Mouse (Mus musculus): ENCODE measurements around the gene Ptpru.

DNA sequence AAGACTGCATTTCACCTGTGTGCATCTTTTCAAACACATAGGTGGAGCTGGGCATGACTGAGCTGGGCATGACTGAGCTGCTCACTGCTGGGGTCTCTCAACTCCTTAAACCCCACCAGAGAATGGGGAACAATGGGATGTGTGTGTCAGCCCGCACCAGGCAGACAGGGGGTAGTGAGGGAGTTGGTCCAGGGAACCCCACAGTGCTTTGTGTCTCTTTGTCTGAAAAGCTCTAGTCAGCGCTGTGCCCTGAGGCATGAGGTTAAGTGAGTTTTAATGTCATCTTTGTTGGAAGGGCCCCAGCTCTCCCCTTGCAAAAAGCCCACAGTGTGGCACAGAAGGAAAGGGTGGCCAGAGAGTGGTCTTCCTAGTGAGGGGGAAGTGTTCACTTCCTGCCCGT, 13.1 kb downstream of the Ptpru start:
- TF ChIP-seq CTCF (IDR thresholded peaks at IDR 0.05; ENCODE audit: low read depth, low read length) (no peak), POLR2A (IDR thresholded peaks at IDR 0.05; ENCODE audit: borderline replicate concordance, low read depth, low read length) (no peak)

Data from bone marrow macrophage, adult 2 months (primary cell).